Mouse (Mus musculus) kidney, adult 9 months (tissue): Measurements from ENCODE around the gene Zic1.

Experiments
- DNase-seq: peaks from one replicate; pipeline ENCODE4 v3.0.0; 2022

Gene Zic1

DNA sequence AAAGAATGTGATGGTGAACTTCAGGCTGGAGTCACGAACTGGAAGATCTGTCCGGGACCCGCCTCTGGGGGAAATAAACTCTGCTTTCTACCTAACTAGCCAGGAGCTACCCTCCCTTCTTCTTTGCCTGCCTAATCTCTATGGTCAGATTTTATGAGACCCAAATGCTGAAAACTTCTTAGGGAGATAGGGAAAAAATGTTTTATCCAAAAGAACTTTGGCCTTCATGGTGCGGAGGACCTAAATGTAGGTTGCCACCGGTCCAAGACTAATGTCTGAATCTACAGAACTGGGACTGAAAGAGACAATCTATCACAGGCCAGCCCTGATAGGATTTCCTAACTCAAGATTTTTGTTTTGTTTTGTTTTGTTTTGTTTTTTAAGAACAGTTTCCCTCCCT is 14.2 kb downstream of the Zic1 start:
- no peak for DNase-seq

DNA sequence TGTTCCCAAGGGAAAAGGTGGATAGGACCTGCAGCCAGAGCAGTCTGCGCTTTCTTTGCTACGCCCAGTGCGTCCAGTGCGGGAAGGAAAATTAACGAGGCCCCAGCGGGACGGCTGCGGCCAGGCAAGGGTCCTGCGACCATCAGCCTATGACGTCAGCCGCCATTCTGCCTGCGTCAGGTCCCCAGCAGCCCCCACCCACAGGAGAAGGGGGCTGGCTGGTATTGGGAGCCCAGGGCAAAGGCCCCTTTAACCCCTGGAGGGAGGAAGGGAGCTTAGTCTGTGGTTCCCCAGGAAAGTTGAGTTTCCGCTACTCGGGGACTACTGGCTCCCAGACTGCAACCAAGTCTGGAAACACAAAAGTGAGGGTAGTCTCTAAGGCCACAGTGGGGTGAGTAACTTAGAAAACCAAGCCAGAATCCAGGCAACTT is 14.7 kb downstream of the Zic1 start:
- DNase-seq, result no peak

DNA sequence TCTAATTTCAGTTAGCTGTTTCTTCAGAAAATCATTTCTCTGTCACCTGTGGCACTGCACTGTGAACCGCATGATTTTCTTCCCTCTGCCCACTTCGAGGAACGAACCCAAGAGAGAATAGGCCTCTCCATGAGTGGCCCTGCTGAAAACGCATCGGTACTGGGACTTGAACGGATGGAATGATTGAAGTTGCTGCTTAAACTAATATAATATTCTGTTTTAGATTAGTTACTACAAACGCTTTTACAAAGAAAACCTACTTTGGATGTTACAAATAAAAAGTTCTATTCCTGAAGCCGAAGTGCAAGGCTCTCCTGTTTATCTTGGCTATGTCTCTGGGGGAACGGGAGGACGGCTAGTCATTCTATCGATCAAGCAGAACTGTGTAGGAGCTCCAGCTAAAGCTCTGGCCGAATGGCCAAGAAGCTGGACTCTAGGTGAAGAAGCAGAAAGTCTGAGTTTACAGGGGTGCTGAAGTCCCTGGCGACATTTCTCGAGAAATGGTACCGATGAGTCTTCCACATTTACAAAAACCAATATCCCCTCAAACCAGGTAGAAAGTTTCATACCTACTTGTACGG is 15.3 kb downstream of the Zic1 start:
- DNase-seq, result no peak

DNA sequence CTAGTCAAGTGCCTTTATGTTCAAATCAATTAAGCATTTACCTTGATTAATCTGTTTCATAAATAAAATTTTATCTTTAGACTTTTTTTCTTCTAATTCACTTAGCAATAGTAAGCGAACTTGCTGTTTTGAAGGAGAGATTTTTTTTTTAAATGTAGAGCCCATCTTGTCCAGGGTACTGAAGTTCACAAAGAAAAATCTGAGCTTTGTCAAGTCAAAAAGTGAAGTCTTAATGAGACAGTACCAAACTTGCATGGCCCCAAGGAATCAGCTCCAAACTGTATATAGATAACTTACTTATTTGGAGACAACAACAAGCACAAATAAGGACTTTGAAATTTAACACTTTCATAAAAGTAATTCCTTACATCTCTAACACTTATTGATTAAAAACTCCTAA is 16.9 kb downstream of the Zic1 start:
- DNase-seq, result no peak

DNA sequence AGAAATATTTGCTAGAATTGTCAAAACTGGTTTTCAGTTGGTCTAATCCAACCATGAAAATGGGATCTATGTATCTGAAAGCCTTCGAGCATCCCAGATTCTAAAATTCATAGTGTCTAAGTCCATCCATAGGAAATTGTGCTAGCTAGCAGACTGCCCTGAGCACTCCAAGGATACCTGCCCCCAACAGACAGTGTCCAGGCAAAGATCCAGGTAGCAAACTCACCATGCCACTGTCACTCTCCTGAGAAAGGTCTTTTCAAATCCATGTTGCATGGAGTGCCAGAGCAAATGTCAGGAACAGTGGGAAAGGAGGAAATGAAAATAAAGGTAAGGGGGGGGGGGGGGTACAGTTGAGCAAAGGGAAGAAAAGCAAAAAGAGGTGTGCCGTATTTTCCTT is 18.0 kb downstream of the Zic1 start:
- no peak for DNase-seq
